Mouse (Mus musculus) right cerebral cortex, postnatal 4 days (tissue): ENCODE data around the gene Rcan3.

ENCODE experiments used
- DNase-seq: peaks from one replicate; pipeline ENCODE4 v3.0.0-alpha.2; 2022

The Rcan3 gene

DNA sequence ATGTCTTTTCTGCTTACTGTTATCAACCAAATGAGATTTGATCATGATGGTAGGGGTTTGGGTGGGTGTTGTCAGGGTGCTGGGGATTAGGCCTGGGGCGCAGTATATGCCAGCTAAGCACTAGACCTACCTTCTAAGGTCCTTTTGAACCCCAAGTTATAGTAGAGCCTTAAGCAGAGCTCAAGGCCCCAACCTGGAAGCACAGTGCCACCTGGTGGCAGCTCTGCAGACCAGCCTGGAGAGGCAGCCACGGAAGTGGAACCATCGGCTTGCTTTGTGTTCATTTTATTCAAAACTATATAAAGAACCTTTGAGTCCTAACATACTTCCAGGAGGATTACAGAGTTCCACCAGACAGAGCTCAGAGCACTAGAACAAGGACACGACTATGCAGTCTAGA is 22.0 kb downstream of the Rcan3 start:
- peak; percentile 68 for DNase-seq

DNA sequence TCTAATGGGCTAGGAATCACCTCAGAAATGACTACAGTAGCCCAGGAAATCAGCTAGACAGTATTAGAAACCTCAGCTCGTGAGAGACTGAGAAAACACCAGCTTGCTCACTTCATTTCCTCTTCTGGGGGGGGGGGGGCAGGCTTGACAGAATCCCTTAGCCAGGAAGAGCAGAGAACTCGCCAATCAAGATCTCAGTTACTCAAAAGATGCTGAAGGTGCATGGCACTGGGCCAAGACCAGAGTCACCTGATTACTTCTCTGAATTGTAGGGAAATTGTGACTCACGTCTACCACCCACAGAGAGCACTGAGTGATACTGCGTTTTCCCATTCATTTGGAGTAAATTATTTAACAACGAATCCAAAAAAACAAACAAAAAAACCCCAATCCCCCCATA is 27.5 kb downstream of the Rcan3 start:
- DNase-seq = no peak

DNA sequence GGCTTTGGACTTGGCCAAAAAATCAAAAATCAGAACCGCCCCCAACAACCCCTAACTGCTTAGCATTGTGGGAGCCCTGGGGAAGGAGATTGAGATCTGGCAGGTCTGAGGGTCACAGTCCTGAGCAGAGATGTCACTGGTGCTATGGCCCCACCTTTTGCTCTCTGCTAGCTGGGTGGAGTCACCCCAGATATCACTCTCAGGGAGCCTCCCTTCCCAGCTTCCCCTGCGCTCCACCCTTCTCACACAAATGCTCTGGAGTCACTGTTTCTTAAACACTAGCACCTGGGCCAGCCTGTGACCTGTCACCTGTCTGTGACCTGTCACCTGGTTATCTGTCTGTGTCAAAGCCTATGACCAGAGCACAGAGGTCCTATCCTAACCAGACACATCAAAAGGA is 28.7 kb downstream of the Rcan3 start:
- DNase-seq = no peak

DNA sequence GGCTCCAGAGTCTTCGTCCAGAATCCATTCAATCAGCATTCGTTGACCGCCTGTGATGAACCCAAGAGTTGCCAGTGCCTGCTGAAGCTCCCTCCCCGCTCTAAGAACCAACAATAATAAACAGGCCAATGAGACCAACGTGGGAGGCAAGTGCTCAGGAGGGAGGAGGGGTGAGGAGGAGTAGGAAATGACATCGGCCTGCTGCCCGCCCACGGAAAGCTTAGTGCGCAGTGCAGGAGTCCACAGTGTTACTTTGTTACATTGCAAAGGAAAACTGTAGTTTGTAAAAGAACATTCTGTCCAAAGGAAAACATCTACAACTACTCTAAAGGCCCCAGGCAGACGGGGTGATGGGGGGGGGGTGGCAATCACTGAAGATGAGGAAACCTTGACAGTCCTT is 29.6 kb downstream of the Rcan3 start:
- no peak for DNase-seq

DNA sequence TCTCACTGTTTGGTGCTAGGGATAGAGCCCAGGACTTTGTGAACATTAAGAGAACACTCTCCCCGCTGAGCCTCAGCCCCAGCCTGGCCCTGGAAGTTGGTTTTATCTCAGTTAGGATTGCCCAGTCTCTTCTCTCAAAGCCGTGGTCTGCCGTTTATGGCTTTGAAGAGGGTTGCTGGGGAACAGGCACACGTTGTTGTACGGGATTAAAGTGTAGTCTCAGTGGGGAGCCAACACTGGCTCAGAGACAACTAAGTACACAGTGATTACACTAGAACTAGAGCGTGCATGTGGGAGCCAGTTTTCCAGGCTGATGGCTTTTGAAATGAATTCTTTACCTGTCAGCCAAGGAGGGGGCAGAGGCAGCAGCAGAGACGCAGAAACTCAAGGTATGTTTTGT is 31.8 kb downstream of the Rcan3 start:
- no peak for DNase-seq

DNA sequence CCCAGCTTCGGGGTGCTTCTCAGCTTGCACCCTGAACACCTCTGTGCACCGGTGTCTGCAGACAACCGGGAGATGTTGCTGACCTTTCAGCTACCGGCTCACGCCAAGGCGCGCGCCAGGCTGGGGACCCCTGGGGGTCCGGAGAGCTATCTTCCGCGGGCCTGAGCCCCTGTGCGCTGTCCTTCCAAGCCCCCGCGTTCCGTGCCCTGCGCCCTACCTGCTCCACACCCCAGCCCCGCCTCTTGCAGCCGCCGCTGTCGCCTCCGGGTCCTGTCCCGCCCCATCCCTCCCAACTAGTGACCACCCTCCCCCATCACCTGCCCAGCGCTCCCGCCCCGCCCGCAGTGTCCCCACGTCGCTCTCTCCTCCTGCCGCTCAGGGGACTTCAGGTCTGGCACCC is 35.7 kb downstream of the Rcan3 start, which contains the start of gene Ncmap:
Gene Ncmap (minus strand): TSS at position 237 of the 400 bp plus-strand sequence.
- DNase-seq = no peak

DNA sequence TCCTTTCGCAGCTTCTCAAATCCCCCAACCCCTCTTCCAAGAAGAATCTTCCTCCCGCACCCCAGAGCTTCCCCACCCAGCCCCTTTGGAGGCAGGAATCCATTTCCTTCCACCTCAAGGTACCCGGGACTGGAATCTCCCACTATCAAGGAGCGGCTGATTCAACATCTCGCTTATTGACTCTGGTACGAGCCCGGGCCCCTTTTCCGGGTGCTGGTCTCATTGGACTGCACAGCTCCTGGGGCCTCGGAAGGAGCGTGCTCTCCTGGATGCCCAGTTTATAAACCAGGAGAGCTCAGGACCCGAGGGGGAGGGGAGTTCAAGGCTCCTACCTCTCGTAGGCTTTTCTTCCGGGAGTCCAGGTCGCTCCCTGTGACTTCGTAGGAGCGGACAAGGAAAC is 36.1 kb downstream of the Rcan3 start:
- no peak for DNase-seq

DNA sequence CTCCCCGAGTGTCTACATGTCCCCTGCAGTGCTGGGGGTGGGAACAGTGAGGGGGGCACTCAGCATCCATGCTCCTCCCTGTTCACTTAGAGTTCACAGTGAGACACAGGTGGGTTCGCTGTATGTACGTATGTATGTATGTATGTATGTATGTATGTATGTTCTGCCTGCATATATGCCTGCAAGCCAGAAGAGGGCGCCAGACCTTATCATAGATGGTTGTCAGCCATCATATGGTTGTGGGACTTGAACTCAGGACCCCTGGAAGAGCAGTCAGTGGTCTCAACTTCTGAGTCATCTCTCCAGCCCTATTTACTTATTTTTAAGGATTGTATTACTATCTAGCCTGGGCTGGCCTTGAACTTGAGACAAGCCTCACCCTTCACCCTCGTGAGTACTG is 37.4 kb downstream of the Rcan3 start:
- DNase-seq = no peak

DNA sequence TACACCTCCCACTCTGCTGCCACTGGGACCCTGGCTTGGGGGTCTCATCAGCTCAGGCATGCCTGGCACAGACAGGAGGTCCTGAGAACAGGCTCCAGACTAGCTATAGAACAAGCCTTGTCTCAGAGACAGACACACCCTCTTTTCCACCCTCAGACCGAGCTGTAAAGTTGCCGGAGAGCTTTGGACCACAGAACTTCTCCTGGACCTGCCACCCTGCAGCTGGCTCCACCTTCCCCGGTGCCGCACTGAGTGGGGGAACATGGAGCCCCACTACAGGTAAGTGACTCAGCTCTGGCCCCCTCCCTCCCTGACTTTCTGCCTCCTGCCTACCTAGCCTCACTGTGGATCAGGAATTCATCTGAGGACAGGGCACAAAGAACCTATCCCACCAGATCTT is 38.3 kb downstream of the Rcan3 start:
- no peak for DNase-seq

DNA sequence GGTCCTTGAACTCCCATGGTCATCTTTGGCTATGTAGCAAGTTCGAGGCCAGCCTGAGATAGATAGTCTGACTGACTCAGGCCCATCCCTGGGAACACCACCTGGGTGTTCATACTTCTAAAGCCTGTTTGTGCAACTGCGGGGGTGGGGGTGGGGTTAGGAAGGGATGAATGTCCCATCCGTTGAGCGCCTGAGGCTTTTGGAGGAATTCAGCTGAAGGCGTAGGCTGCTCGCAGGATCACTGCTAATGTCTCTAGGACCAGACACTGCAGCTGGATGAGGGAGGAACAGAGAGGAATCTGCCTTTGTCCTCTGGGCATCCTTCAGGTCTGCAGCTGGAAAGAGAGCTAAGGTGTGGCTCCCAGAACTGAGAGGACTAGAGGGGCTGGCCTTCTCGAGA is 39.0 kb downstream of the Rcan3 start:
- DNase-seq = no peak

DNA sequence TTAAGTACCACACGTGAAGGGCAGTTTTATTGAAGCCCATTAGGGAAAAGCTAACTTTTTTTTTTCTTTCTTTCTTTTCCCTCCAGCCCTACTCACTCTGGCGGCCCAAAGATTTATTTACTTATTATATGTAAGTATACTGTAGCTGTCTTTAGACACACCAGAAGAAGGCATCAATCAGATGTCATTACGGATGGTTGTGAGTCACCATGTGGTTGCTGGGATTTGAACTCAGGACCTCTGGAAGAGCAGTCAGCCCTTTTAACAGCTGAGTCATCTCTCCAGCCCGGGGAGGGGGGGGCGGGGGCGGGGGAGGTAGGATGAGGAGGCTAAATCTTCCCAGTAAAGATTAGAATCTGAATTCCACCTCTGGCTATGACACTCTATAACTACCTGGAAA is 40.3 kb downstream of the Rcan3 start:
- no peak for DNase-seq

DNA sequence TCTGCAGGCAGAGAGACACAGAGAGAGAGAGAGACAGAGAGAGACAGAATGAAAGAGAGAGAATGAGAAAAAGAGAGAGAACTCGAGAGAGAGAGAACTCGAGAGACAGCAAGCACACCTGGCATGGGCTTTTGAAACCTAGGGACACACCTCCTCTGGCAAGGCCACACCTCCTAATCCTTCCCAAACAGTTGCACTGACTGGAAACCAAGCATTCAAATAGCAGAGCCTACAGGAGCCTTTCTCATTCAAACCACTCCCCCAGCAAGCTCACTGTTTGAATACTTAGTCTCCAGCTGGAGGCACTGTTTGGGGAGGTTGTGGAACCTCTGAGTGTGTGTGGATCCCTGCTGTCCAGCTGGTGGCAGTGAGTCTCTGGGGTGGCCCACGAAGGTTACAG is 40.9 kb downstream of the Rcan3 start:
- DNase-seq = no peak

DNA sequence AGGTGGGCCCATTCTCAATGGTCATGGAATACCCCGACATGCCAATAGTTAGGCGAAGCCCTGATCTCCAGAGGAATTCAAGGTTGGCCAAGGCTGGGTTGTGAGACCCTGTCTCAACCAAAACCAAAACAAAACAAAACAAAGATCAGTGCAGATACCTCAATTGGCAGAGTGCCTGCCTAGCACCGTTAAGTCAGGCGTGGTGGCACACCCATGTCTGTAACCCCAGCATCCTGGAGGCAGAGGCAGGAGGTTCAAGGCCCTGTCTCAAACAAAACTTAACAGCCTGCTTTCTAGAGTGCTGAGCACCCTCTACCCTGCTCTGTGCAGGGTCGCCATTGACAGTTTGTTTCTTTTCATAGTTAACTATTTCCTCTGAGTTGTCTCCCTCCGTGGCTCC is 42.6 kb downstream of the Rcan3 start:
- DNase-seq = no peak

DNA sequence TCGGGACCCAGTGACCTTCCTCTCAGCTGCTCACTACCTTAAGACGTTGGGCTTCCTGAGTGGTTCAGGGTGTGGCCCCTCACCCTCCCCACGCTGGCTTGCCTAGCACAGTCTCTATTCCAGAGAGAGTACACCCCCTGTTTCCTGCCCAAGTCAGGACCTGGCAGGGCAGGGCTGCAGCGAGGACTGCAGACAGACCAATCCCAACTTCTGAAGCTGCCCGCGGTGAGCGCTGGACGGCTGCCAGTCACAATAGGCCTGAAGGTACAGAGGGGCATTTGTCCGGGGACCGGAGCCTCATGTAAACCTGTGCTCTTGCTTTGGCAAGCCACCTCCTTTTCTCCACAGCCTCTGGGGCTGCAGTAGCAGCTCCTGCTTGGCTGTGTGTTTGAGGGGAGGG is 48.0 kb downstream of the Rcan3 start:
- DNase-seq = no peak

DNA sequence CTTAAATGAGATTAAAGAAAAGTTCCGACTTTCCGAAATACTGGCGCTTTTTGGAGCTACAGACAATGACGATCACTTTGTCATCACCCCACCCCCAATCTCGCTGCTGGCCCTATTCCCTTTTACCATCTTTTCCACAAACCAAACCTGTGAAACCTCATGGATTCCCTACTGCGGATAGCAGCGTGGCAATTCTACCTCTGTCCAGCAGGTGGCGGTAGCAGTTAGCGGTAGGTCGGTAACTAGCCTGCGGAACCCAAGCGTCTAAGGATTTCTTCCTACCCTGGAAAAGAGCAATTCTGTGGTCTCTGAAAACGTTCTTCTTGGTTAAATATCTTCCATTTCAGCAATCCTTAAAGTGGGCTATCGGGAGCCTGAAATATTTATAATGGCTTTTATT is 51.3 kb downstream of the Rcan3 start:
- DNase-seq = peak; percentile 78

DNA sequence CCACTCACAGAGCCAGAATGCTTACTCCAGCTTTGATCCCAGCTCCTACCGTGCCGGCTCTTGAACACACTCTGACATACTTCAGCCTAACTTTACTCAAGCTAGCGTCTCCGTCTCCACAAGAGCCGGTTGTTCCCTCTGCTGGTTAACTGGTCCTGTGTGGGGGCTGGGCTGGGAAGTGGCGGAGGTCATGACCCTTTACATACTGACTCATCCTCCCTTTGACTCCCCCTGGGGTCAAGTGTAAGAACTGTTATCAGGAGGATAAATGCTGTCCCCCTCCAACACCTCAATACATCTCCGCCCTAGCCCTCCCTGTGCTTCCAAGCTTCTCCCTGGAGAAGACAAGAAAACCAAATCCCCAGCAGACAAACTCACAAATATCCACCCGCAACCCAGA is 52.3 kb downstream of the Rcan3 start:
- no peak for DNase-seq

DNA sequence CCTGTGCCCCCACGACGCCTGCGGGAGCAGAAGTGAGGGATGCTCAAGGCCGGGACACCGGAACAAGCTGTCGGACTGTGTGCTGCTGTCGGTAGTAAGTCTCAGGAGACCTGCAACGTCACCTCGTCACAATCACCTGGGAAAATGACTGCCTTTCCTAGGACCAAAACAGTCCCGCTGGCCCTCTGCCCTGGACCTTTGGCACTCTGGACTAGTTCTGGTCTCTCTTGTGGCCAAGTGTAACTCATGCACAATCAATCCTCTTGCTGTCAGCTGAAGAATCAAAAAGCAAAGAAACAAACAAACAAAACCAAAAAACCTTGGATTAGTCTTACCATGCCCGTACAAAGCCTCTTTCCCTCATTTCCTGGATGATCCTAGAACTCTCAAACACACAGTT is 56.4 kb downstream of the Rcan3 start:
- DNase-seq = no peak

DNA sequence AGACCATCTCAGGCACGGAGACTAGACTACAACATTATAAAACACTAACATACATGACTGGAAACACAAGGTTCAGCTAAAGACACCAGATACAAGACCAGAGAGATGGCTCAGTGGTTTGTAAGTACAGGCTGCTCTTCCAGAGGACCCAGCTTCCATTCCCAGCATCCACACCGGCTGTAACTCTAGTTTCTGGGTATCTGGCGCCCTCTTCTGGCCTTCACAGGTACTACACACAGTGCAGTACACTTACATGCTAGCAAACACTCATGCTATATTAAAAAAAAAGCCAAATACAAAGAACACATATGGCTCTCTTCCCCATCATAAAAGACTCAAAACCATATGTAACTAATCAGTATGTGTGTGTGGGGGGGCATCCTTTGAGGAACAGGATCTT is 58.2 kb downstream of the Rcan3 start:
- no peak for DNase-seq

DNA sequence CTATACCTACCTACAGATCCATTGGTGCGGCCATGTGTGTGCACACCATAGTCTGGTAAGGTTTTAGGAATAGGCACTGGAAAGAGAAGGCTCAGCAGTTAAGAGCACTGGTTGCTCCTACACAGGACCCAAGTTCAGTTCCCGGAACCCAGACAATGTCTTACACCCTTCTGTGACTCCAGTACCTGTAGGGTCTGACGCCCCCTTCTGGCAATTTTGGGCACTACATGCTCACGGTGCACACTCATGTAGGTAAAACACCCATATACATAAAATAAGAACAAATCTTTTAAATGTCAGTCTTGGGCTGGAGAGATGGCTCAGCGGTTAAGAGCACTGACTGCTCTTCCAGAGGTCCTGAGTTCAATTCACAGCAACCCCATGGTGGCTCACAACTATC is 60.4 kb downstream of the Rcan3 start:
- no peak for DNase-seq

DNA sequence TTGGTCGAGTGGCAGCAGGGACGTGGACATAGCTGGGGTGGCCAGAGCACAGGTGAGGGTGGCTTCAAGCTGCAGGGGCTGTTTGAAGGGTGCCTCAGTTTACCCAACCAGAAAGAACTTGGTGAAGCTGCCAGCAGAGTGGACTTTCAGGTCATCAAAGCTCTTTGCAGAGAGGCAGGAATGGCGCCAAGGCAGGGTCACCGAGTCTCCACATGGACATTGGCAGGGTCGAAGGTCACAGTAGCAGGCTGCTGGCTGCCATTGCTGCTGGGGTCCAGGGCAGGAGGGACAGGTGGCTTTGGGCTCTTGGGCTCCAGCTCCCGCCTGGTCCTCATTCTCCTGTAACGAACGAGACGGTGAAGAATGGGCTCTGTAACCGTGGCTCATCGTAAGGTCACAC is 63.3 kb downstream of the Rcan3 start:
- no peak for DNase-seq

DNA sequence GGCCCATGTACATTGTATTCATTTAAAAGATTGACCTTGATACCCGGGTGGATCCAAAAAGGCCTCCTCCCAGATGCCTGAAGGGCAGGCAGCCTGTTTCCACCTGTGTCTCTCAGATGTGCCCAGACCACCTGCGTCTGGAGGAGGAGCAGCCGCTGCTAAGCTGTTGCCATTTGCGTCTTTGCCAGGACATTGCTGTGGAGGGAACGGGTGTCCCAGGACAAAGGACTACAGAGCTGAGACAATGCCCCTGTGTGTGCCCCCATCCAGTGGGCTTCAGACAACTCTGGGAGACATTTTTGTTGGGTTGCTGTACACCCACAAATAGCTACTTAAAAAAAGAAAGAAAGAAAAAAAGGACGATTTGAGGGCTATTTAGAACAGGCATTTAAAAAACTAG is 70.8 kb downstream of the Rcan3 start:
- DNase-seq = no peak
